11 mouse cellular contexts compared by ENCODE assay signal in the genomic region with DNA sequence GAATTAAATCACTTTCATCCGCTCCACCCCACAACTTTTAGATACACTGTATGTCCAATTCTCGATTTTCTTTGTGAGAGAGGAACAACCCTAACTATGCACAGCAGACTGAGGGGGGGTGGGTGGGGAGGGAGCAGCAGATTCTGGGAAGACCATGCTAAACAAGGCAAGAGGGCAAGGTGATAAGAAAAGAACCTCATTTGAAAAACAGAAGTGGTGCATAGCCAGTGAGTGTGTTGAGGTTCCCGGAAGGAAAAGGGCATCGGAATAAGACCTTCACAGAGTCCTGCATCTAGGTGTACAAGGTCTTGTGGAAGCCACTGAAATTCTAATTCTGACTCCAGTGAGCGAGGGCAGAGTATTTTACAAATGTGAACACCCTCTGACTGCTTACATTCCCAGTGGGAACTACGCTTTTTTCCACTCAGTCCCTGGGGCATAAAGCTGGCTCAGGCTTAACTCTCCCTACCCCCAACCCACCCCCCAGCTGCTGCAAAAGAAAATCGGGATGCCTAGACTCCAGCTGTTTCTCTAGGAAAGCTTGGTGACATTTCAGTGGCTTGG. TPM values are rescaled to one million over a fixed set of nuclear protein-coding genes. Genes with fewer than 3 reads are reported as not detected.
DNase-seq lines count a peak whose midpoint lies in the region; ATAC-seq and TF ChIP-seq lines count a peak whose summit lies in the region.
"Had no signal": no experiment of that assay in that cellular context is flagged by ENCODE, and none has a peak within 500 bp of the region (broad histone marks: within the 10 kb centered on the region; RNA-seq: fewer than 3 reads in every experiment).

No protein-coding gene starts in this region.

- no peak for TF ChIP-seq CTCF in small intestine, adult 2 months (IDR thresholded peaks at IDR 0.05; ENCODE audit: extremely low read depth, insufficient read length, insufficient replicate concordance, low read depth, low read length)

- H3K27ac ChIP-seq in hindbrain, embryonic 10.5 days = peak overlapping the region; percentile 23; the same call in 1 of the 2 replicates
- no peak overlapping the region for H3K27ac ChIP-seq in hindbrain, embryonic 16.5 days (ENCODE audit: low read depth, low read length)
- no peak overlapping the region for H3K27ac ChIP-seq in intestine, embryonic 14.5 days (ENCODE audit: low read depth)
- H3K27ac ChIP-seq in small intestine, adult 2 months (ENCODE audit: insufficient read depth, low read depth, low read length) = no peak overlapping the region
- H3K27ac ChIP-seq: macrophage had no signal

- no peaks in the 10 kb centered on the region for H3K36me3 ChIP-seq in hindbrain, embryonic 10.5 days
- no peaks in the 10 kb centered on the region for H3K36me3 ChIP-seq in hindbrain, embryonic 16.5 days (ENCODE audit: control insufficient read depth, insufficient read depth, low read length)
- H3K36me3 ChIP-seq in intestine, embryonic 14.5 days (ENCODE audit: control insufficient read depth, insufficient read depth, low read length) = 0 out of 2 replicates have a peak, but pooled peaks cover 3% of the 10 kb centered on the region
- peaks cover 73% of the 10 kb centered on the region for H3K36me3 ChIP-seq in small intestine, adult 2 months (ENCODE audit: control insufficient read depth, insufficient read depth, low read length)

- H3K4me2 ChIP-seq in hindbrain, embryonic 16.5 days (ENCODE audit: low read length) = no peak overlapping the region
- peak overlapping the region; percentile 94 for H3K4me2 ChIP-seq in intestine, embryonic 14.5 days (ENCODE audit: low read length)

- no peak overlapping the region for H3K9ac ChIP-seq in hindbrain, embryonic 16.5 days (ENCODE audit: low read depth, low read length)
- no peak overlapping the region for H3K9ac ChIP-seq in intestine, embryonic 14.5 days (ENCODE audit: low read length)

- no peak for ATAC-seq in hindbrain, embryonic 16.5 days
- no peak for ATAC-seq in intestine, embryonic 14.5 days (replicated peaks; ENCODE audit: low FRiP score, low TSS enrichment, low read depth)

- peaks cover 63% of the 10 kb centered on the region for H3K27me3 ChIP-seq in hindbrain, embryonic 10.5 days (ENCODE audit: insufficient read depth, poor library complexity, severe bottlenecking)
- H3K27me3 ChIP-seq in hindbrain, embryonic 16.5 days (replicated peaks; ENCODE audit: control insufficient read depth, insufficient read depth, low read length) = peaks cover 33% of the 10 kb centered on the region
- peaks cover 7% of the 10 kb centered on the region; the same call in 1 of the 2 replicates for H3K27me3 ChIP-seq in intestine, embryonic 14.5 days (replicated peaks; ENCODE audit: control insufficient read depth, insufficient read depth, low read length)
- H3K27me3 ChIP-seq in small intestine, adult 2 months (ENCODE audit: control insufficient read depth, insufficient read depth, low read length) = no peaks in the 10 kb centered on the region
- H3K27me3 ChIP-seq: CH12.LX had no signal

- no peak for TF ChIP-seq POLR2A in small intestine, adult 2 months (IDR thresholded peaks at IDR 0.05; ENCODE audit: low read depth, low read length)

- no peaks in the 10 kb centered on the region for H3K9me3 ChIP-seq in hindbrain, embryonic 10.5 days
- no peaks in the 10 kb centered on the region for H3K9me3 ChIP-seq in hindbrain, embryonic 16.5 days (ENCODE audit: control insufficient read depth, low read length)
- no peaks in the 10 kb centered on the region for H3K9me3 ChIP-seq in intestine, embryonic 14.5 days (ENCODE audit: control insufficient read depth, low read length)

- WGBS in hindbrain, embryonic 10.5 days = 49% methylated on average over 7 of the region's 7 CpGs
- 58% methylated on average over 7 of the region's 7 CpGs for WGBS in hindbrain, embryonic 16.5 days
- WGBS in intestine, embryonic 14.5 days = 49% methylated on average over 7 of the region's 7 CpGs
- WGBS in small intestine, adult 2 months = 39% methylated on average over 7 of the region's 7 CpGs

- no peak overlapping the region for H3K4me3 ChIP-seq in hindbrain, embryonic 10.5 days
- no peak overlapping the region for H3K4me3 ChIP-seq in hindbrain, embryonic 16.5 days (ENCODE audit: low read length)
- H3K4me3 ChIP-seq in intestine, embryonic 14.5 days (ENCODE audit: low read depth, low read length) = peak overlapping the region; percentile 72; the same call in 1 of the 2 replicates
- peak overlapping the region; percentile 42 for H3K4me3 ChIP-seq in small intestine, adult 2 months (ENCODE audit: low read depth, low read length)

- DNase-seq in hindbrain, embryonic 10.5 days (ENCODE audit: low spot score) = no peak
- peak; percentile 52 for DNase-seq in MEL-GATA-1-ER (ENCODE audit: extremely low read depth, low read depth)
- DNase-seq in intestine, embryonic 14.5 days (ENCODE audit: low spot score) = no peak
- DNase-seq in adrenal gland, postnatal 4 days (ENCODE audit: low spot score in 2 of 2) = no peak
- no peak for DNase-seq in frontal cortex, postnatal 10 days (ENCODE audit: low spot score in 2 of 2)
- DNase-seq: gastrocnemius, postnatal 14 days; right cerebral cortex, postnatal 14 days had no signal

- peaks cover 52% of the 10 kb centered on the region for H3K4me1 ChIP-seq in hindbrain, embryonic 10.5 days (replicated peaks)
- peaks cover 22% of the 10 kb centered on the region for H3K4me1 ChIP-seq in hindbrain, embryonic 16.5 days (ENCODE audit: control insufficient read depth, insufficient read depth, low read depth, low read length)
- 0 out of 2 replicates have a peak, but pooled peaks cover 8% of the 10 kb centered on the region for H3K4me1 ChIP-seq in intestine, embryonic 14.5 days (replicated peaks; ENCODE audit: control insufficient read depth, insufficient read depth, low read length)
- H3K4me1 ChIP-seq in small intestine, adult 2 months (ENCODE audit: control insufficient read depth, insufficient read depth, insufficient read length, low read length) = peaks cover 9% of the 10 kb centered on the region

RNA-seq across cellular contexts. Expression of gene Fzd5, which starts 4.8 kb away (rescaled TPM):
- 0.37 and 0.62 TPM in 2 replicates for polyA plus RNA-seq in hindbrain, embryonic 10.5 days (2016; fragmentation: Nextera tagmentation; extraction: Ambion mirVana)
- polyA plus RNA-seq in hindbrain, embryonic 16.5 days (2015; fragmentation: Nextera tagmentation; extraction: Ambion mirVana) = 0.21 and 0.27 TPM in 2 replicates
- polyA plus RNA-seq in intestine, embryonic 14.5 days (2014; fragmentation: Nextera tagmentation; extraction: Ambion mirVana) = 7.0 and 9.0 TPM in 2 replicates
- 51.3 and 133 TPM in 2 replicates for polyA plus RNA-seq in small intestine, adult 2 months (2012; rRNA removed)
- 10 to 100 TPM; 29.5 to 29.7 TPM for total RNA-seq in adrenal gland, postnatal 4 days (2021)

RNA-seq across cellular contexts. Expression of gene Ccnyl1, which starts 42.5 kb away (rescaled TPM):
- 6.6 and 7.9 TPM in 2 replicates for polyA plus RNA-seq in hindbrain, embryonic 10.5 days (2016; fragmentation: Nextera tagmentation; extraction: Ambion mirVana)
- polyA plus RNA-seq in hindbrain, embryonic 16.5 days (2015; fragmentation: Nextera tagmentation; extraction: Ambion mirVana) = 4.5 and 4.6 TPM in 2 replicates
- 7.2 and 8.5 TPM in 2 replicates for polyA plus RNA-seq in intestine, embryonic 14.5 days (2014; fragmentation: Nextera tagmentation; extraction: Ambion mirVana)
- polyA plus RNA-seq in small intestine, adult 2 months (2012; rRNA removed) = 15.8 and 35.4 TPM in 2 replicates
- 10 to 100 TPM; 24.2 to 26.5 TPM for total RNA-seq in adrenal gland, postnatal 4 days (2021)

Comparison
In these comparisons a context has a peak if more than half of its experiments do, and no peak if none do; other contexts are left out.
1. H3K4me3 ChIP-seq: peak in intestine, embryonic 14.5 days (single experiment) and small intestine, adult 2 months (single experiment); none in hindbrain, embryonic 10.5 days (single experiment) and hindbrain, embryonic 16.5 days (single experiment).